Mouse (Mus musculus): ENCODE measurements around the gene Spata1. TPM values are rescaled to one million over a fixed set of nuclear protein-coding genes. Genes with fewer than 3 reads are reported as not detected.
"Not testable (repeated sequence)": the region's sequence is repeated elsewhere in the genome, so short reads cannot be mapped to it uniquely, and the experiment has no call there.

Gene Spata1
- total and polyA plus RNA-seq, 3 experiments = 1.6 to 20.4 (median 14.9) TPM

GRCm38 (mm10) chr3:146435533-146435932 is 64.0 kb downstream of the Spata1 start:
- Histone ChIP-seq H3K36me3 (replicated peaks) (peaks cover 92% of the 10 kb centered on the region), H3K4me1 (ENCODE audit: insufficient read depth, low read depth, low read length) (peaks cover 16% of the 10 kb centered on the region; the same call in 1 of the 2 replicates)
- no peak for ATAC-seq (ENCODE audit: extremely low read depth, insufficient number of reproducible peaks, low FRiP score, poor library complexity, severe bottlenecking)

GRCm38 (mm10) chr3:146434686-146435085 is 64.9 kb downstream of the Spata1 start:
- Histone ChIP-seq H3K27me3 (ENCODE audit: insufficient read depth, low read length) (no peaks in the 10 kb centered on the region), H3K36me3 (replicated peaks) (peaks cover 93% of the 10 kb centered on the region), H3K4me3 (ENCODE audit: low read depth, low read length) (no peak overlapping the region), H3K4me1 (ENCODE audit: insufficient read depth, low read depth, low read length) (peaks cover 16% of the 10 kb centered on the region; the same call in 1 of the 2 replicates), H3K9me3 (replicated peaks) (no peaks in the 10 kb centered on the region)
- no peak for DNase-seq (ENCODE audit: low spot score)
- TF ChIP-seq POLR2AphosphoS5 (IDR thresholded peaks at IDR 0.05; ENCODE audit: insufficient replicate concordance, low read depth, low read length) (no peak), GATA2 (IDR thresholded peaks at IDR 0.05; ENCODE audit: borderline replicate concordance, low read depth, low read length) (no peak)
- ATAC-seq (ENCODE audit: extremely low read depth, insufficient number of reproducible peaks, low FRiP score, poor library complexity, severe bottlenecking) = no peak

More at GRCm38 (mm10) chr3:146435533-146435932, 64.0 kb downstream of the Spata1 start:
- no peaks in the 10 kb centered on the region for H3K27me3 ChIP-seq (ENCODE audit: insufficient read depth, low read length)
- H3K9me3 ChIP-seq (replicated peaks) = no peaks in the 10 kb centered on the region
- no peak overlapping the region for H3K4me3 ChIP-seq (ENCODE audit: low read depth, low read length)
- TF ChIP-seq CTCF (IDR thresholded peaks at IDR 0.05; ENCODE audit: low read depth, low read length) (no peak), GATA1 (IDR thresholded peaks at IDR 0.05; ENCODE audit: borderline replicate concordance, low read length) (no peak), TAL1 (conservative IDR thresholded peaks at IDR 0.05; ENCODE audit: low read depth, low read length) (no peak), POLR2AphosphoS5 (IDR thresholded peaks at IDR 0.05; ENCODE audit: insufficient replicate concordance, low read depth, low read length) (no peak), GATA2 (IDR thresholded peaks at IDR 0.05; ENCODE audit: borderline replicate concordance, low read depth, low read length) (no peak)
- no peak for DNase-seq (ENCODE audit: low spot score)

- Histone ChIP-seq H3K36me3 (replicated peaks) (peaks cover 98% of the 10 kb centered on the region), H3K4me3 (ENCODE audit: low read depth, low read length) (no peak overlapping the region), H3K9me3 (replicated peaks) (no peaks in the 10 kb centered on the region), H3K27me3 (ENCODE audit: insufficient read depth, low read length) (no peaks in the 10 kb centered on the region), H3K4me1 (ENCODE audit: insufficient read depth, low read depth, low read length) (peaks cover 16% of the 10 kb centered on the region; the same call in 1 of the 2 replicates)
- DNase-seq (ENCODE audit: low spot score) (no peak), ATAC-seq (ENCODE audit: extremely low read depth, insufficient number of reproducible peaks, low FRiP score, poor library complexity, severe bottlenecking) (no peak)
- TF ChIP-seq CTCF (IDR thresholded peaks at IDR 0.05; ENCODE audit: low read depth, low read length) (no peak), GATA1 (IDR thresholded peaks at IDR 0.05; ENCODE audit: borderline replicate concordance, low read length) (no peak), POLR2AphosphoS5 (IDR thresholded peaks at IDR 0.05; ENCODE audit: insufficient replicate concordance, low read depth, low read length) (no peak), GATA2 (IDR thresholded peaks at IDR 0.05; ENCODE audit: borderline replicate concordance, low read depth, low read length) (no peak)
Observed at GRCm38 (mm10) chr3:146433681-146434350, 65.7 kb downstream of the Spata1 start.

- DNase-seq (ENCODE audit: low spot score); H3K27me3 ChIP-seq (ENCODE audit: insufficient read depth, low read length); H3K4me3 ChIP-seq (ENCODE audit: low read depth, low read length); H3K9me3 ChIP-seq (replicated peaks): not testable (repeated sequence)
- ATAC-seq (ENCODE audit: extremely low read depth, insufficient number of reproducible peaks, low FRiP score, poor library complexity, severe bottlenecking) = peak; percentile 45; the same call in 1 of the 2 replicates
- Histone ChIP-seq H3K4me1 (ENCODE audit: insufficient read depth, low read depth, low read length) (peaks cover 16% of the 10 kb centered on the region; the same call in 1 of the 2 replicates), H3K36me3 (replicated peaks) (peaks cover 98% of the 10 kb centered on the region)
Observed at GRCm38 (mm10) chr3:146433063-146433462, 66.5 kb downstream of the Spata1 start.

GRCm38 (mm10) chr3:146426489-146426888 is 73.1 kb downstream of the Spata1 start:
- Histone ChIP-seq H3K36me3 (replicated peaks) (peaks cover 90% of the 10 kb centered on the region), H3K27me3 (ENCODE audit: insufficient read depth, low read length) (no peaks in the 10 kb centered on the region), H3K4me3 (ENCODE audit: low read depth, low read length) (no peak overlapping the region), H3K9me3 (replicated peaks) (no peaks in the 10 kb centered on the region), H3K4me1 (ENCODE audit: insufficient read depth, low read depth, low read length) (peaks cover 13% of the 10 kb centered on the region)
- TF ChIP-seq POLR2AphosphoS5 (IDR thresholded peaks at IDR 0.05; ENCODE audit: insufficient replicate concordance, low read depth, low read length) = no peak
- no peak for TF ChIP-seq GATA1 (IDR thresholded peaks at IDR 0.05; ENCODE audit: borderline replicate concordance, low read length)
- no peak for TF ChIP-seq TAL1 (conservative IDR thresholded peaks at IDR 0.05; ENCODE audit: low read depth, low read length)
- TF ChIP-seq GATA2 (IDR thresholded peaks at IDR 0.05; ENCODE audit: borderline replicate concordance, low read depth, low read length) = no peak
- no peak for TF ChIP-seq CTCF (IDR thresholded peaks at IDR 0.05; ENCODE audit: low read depth, low read length)
- DNase-seq (ENCODE audit: low spot score) (no peak), ATAC-seq (ENCODE audit: extremely low read depth, insufficient number of reproducible peaks, low FRiP score, poor library complexity, severe bottlenecking) (no peak)

GRCm38 (mm10) chr3:146425902-146426301 is 73.7 kb downstream of the Spata1 start:
- H3K9me3 ChIP-seq (replicated peaks) = no peaks in the 10 kb centered on the region
- no peaks in the 10 kb centered on the region for H3K27me3 ChIP-seq (ENCODE audit: insufficient read depth, low read length)
- H3K4me1 ChIP-seq (ENCODE audit: insufficient read depth, low read depth, low read length) = peaks cover 8% of the 10 kb centered on the region
- TF ChIP-seq TAL1 (conservative IDR thresholded peaks at IDR 0.05; ENCODE audit: low read depth, low read length) (no peak), POLR2AphosphoS5 (IDR thresholded peaks at IDR 0.05; ENCODE audit: insufficient replicate concordance, low read depth, low read length) (no peak), GATA2 (IDR thresholded peaks at IDR 0.05; ENCODE audit: borderline replicate concordance, low read depth, low read length) (no peak), CTCF (IDR thresholded peaks at IDR 0.05; ENCODE audit: low read depth, low read length) (no peak), GATA1 (IDR thresholded peaks at IDR 0.05; ENCODE audit: borderline replicate concordance, low read length) (no peak)
- no peak overlapping the region for H3K4me3 ChIP-seq (ENCODE audit: low read depth, low read length)
- DNase-seq (ENCODE audit: low spot score) (no peak), ATAC-seq (ENCODE audit: extremely low read depth, insufficient number of reproducible peaks, low FRiP score, poor library complexity, severe bottlenecking) (no peak)
- H3K36me3 ChIP-seq (replicated peaks) = peaks cover 90% of the 10 kb centered on the region

All from G1E (cell line).